Mouse (Mus musculus) hindbrain, embryonic 11.5 days (tissue): ENCODE measurements at regions not wholly inside any gene's neighbourhood (a gene's known extent, or its start where the extent isn't known, plus 50 kb on each side); places are given as distances from the start of the nearest gene placed in this dataset.
A peak's percentile ranks its signal among the peaks of the same experiment; 100 is the strongest.

Source experiments
- ATAC-seq: fragments of 200-750 bp; cut with Nextera tagmentation; 2 replicates; pipeline ENCODE4 v1.8.0; 2017; ENCODE audit warnings: mild to moderate bottlenecking, moderate TSS enrichment, moderate library complexity; ENCODE audit not compliant: low FRiP score
- DNase-seq: peaks from one replicate; pipeline ENCODE4 v3.0.0-alpha.2; 2015; ENCODE audit warnings: low spot score
- H3K27ac ChIP-seq: fragments of 300-500 bp; sonication (generic); 2 replicates; pipeline ENCODE4 v1.5.1; 2014; ENCODE audit warnings: mild to moderate bottlenecking, low read depth, low read length
- H3K27me3 ChIP-seq: fragments of 300-500 bp; sonication (generic); 2 replicates; pipeline ENCODE4 v1.6.1; 2014; ENCODE audit warnings: mild to moderate bottlenecking, low read length, moderate library complexity, mixed read lengths; ENCODE audit not compliant: control insufficient read depth, insufficient read depth
- H3K36me3 ChIP-seq: fragments of 300-500 bp; sonication (generic); 2 replicates; pipeline ENCODE4 v1.6.1; 2014; ENCODE audit warnings: mild to moderate bottlenecking, low read length, moderate library complexity, mixed read lengths; ENCODE audit not compliant: control insufficient read depth, insufficient read depth
- H3K4me1 ChIP-seq: fragments of 300-500 bp; sonication (generic); replicated peaks from 2 replicates; pipeline ENCODE4 v1.6.1; 2014; ENCODE audit warnings: low read length, mixed read lengths; ENCODE audit not compliant: control insufficient read depth, insufficient read depth
- H3K4me2 ChIP-seq: fragments of 300-500 bp; sonication (generic); replicated peaks from 2 replicates; pipeline ENCODE4 v1.6.1; 2014; ENCODE audit warnings: mild to moderate bottlenecking, low read depth, low read length
- H3K4me3 ChIP-seq: fragments of 300-500 bp; sonication (generic); 2 replicates; pipeline ENCODE4 v1.5.1; 2014; ENCODE audit warnings: low read depth, low read length
- H3K9ac ChIP-seq: fragments of 300-500 bp; sonication (generic); 2 replicates; pipeline ENCODE4 v1.6.1; 2014; ENCODE audit warnings: low read depth, low read length
- H3K9me3 ChIP-seq: fragments of 300-500 bp; sonication (generic); 2 replicates; pipeline ENCODE4 v1.6.1; 2016; ENCODE audit warnings: low read length; ENCODE audit not compliant: control insufficient read depth
- WGBS: fragments of 180-500 bp; shearing (Covaris S2); extraction: QIAGEN DNeasy Blood & Tissue Kit; methylation state at CpG from one replicate; pipeline ENCODE4 v1.1.7; 2014; 5-methylcytosine and 5-hydroxymethylcytosine counted together

DNA sequence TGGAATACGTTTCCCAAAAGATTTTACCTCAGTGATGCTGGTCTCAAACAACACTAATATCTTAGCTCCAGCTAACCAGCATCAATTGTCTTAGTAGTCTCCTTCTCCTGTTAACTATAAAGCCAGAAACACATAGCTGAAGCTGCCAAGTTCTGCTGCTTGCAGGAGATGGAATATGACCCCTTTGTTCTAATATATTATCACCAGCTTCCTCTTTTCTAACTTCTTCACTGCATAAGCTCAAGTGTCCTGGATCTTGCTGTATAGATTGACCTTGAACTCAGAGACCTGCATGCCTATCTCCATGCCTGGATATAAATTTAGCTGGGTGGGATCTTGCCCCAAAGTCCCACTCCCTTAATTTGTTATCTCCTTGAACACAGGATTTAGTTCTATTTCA, 94.8 kb downstream of the Rbm46 start:
- H3K4me1 ChIP-seq = no peaks in the 10 kb centered on the region
- H3K4me2 ChIP-seq = no peak overlapping the region
- H3K4me3 ChIP-seq = no peak overlapping the region
- no peak overlapping the region for H3K9ac ChIP-seq
- no peaks in the 10 kb centered on the region for H3K36me3 ChIP-seq
- ATAC-seq (no peak), DNase-seq (no peak)
- H3K27ac ChIP-seq = no peak overlapping the region
- no peaks in the 10 kb centered on the region for H3K27me3 ChIP-seq
- no peaks in the 10 kb centered on the region for H3K9me3 ChIP-seq
- WGBS = 83% methylated on average over 1 of the region's 1 CpGs

- H3K9ac ChIP-seq = no peak overlapping the region
- 95% methylated on average over 8 of the region's 8 CpGs for WGBS
- no peaks in the 10 kb centered on the region for H3K4me1 ChIP-seq
- H3K9me3 ChIP-seq = no peaks in the 10 kb centered on the region
- no peak for DNase-seq
- no peaks in the 10 kb centered on the region for H3K36me3 ChIP-seq
- no peak for ATAC-seq
- H3K4me2 ChIP-seq = no peak overlapping the region
- no peak overlapping the region for H3K4me3 ChIP-seq
- no peak overlapping the region for H3K27ac ChIP-seq
- no peaks in the 10 kb centered on the region for H3K27me3 ChIP-seq
Observed at GRCm38 (mm10) chr3:82770512-82771270, 105.6 kb downstream of the Rbm46 start.

DNA sequence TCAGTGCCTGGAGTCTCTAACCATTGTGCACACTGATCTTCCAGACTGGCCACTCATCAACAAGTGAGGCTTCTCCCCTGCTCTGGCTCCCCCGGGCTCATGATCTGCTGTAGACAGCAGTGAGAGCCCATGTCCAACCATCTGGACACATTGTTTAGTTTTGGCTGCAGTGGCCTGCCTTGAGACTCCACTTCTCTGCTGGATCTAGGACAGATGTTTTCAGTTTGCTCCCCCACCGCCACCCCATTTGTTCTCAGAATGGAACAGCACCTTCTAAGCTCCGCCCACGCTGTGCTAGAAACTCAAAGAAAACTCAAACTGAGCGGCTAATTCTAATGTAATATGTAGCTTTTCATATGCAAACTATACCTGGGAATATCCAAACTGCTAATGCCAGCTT, 108.8 kb downstream of the Rbm46 start:
- ATAC-seq = no peak

GRCm38 (mm10) chr3:82759946-82760345, 116.3 kb downstream of the Rbm46 start:
- Histone ChIP-seq H3K9ac (no peak overlapping the region), H3K4me1 (no peaks in the 10 kb centered on the region), H3K4me2 (no peak overlapping the region), H3K27ac (no peak overlapping the region), H3K4me3 (no peak overlapping the region), H3K27me3 (no peaks in the 10 kb centered on the region), H3K9me3 (no peaks in the 10 kb centered on the region), H3K36me3 (no peaks in the 10 kb centered on the region)
- ATAC-seq (no peak), DNase-seq (no peak)
- 84% methylated on average over 2 of the region's 2 CpGs for WGBS

More for the DNA sequence above, 108.8 kb downstream of the Rbm46 start:
- Histone ChIP-seq H3K27me3 (no peaks in the 10 kb centered on the region), H3K9ac (no peak overlapping the region), H3K27ac (no peak overlapping the region), H3K9me3 (no peaks in the 10 kb centered on the region), H3K4me1 (no peaks in the 10 kb centered on the region), H3K4me2 (no peak overlapping the region), H3K36me3 (no peaks in the 10 kb centered on the region), H3K4me3 (no peak overlapping the region)
- 57% methylated on average over 5 of the region's 5 CpGs for WGBS
- DNase-seq = no peak

- Histone ChIP-seq H3K27ac (no peak overlapping the region), H3K4me2 (no peak overlapping the region), H3K36me3 (no peaks in the 10 kb centered on the region), H3K4me1 (no peaks in the 10 kb centered on the region), H3K4me3 (no peak overlapping the region), H3K27me3 (no peaks in the 10 kb centered on the region), H3K9me3 (no peaks in the 10 kb centered on the region), H3K9ac (no peak overlapping the region)
- no peak for DNase-seq
- no peak for ATAC-seq
- 86% methylated on average over 1 of the region's 1 CpGs for WGBS
Observed at GRCm38 (mm10) chr3:82758967-82759366, 117.3 kb downstream of the Rbm46 start.

- Histone ChIP-seq H3K27ac (no peak overlapping the region), H3K27me3 (no peaks in the 10 kb centered on the region), H3K4me2 (no peak overlapping the region), H3K4me1 (no peaks in the 10 kb centered on the region), H3K9me3 (no peaks in the 10 kb centered on the region), H3K36me3 (no peaks in the 10 kb centered on the region), H3K4me3 (no peak overlapping the region), H3K9ac (no peak overlapping the region)
- DNase-seq (peak; percentile 78), ATAC-seq (no peak)
- 32% methylated on average over 3 of the region's 3 CpGs for WGBS
Observed at GRCm38 (mm10) chr3:82725546-82725945, 150.7 kb downstream of the Rbm46 start.

DNA sequence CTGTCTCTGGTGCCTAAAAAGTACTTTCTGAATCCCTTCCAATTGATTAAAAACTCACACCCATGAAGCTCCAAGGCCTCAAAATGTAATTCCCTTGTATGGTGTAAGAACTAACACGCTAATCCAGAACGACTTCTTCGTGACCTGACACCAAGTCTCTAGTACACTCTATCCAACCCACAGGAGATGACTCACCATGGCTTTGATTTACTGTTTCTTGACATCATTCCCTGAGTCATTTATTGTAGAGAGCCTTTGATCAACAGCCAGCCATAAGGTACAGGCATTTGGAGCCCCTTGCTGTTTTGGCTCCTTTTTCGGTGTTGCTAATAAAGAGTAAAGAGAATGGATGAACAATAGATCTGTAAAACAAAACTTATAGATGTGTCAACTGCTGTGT, 159.7 kb upstream of the Npy2r start:
- Histone ChIP-seq H3K4me1 (no peaks in the 10 kb centered on the region), H3K4me3 (no peak overlapping the region), H3K36me3 (no peaks in the 10 kb centered on the region), H3K9ac (no peak overlapping the region), H3K9me3 (no peaks in the 10 kb centered on the region), H3K27ac (no peak overlapping the region), H3K27me3 (no peaks in the 10 kb centered on the region), H3K4me2 (no peak overlapping the region)
- ATAC-seq (no peak), DNase-seq (no peak)
- 90% methylated on average over 4 of the region's 4 CpGs for WGBS

GRCm38 (mm10) chr3:82692131-82692530, 144.2 kb upstream of the Npy2r start:
- Histone ChIP-seq H3K27me3 (no peaks in the 10 kb centered on the region), H3K4me3 (no peak overlapping the region), H3K27ac (no peak overlapping the region), H3K9me3 (no peaks in the 10 kb centered on the region), H3K36me3 (no peaks in the 10 kb centered on the region), H3K4me1 (no peaks in the 10 kb centered on the region), H3K4me2 (no peak overlapping the region), H3K9ac (no peak overlapping the region)
- WGBS = 93% methylated on average over 2 of the region's 2 CpGs
- DNase-seq = no peak
- ATAC-seq = no peak

- ATAC-seq (peak; percentile 47), DNase-seq (no peak)
- Histone ChIP-seq H3K27ac (no peak overlapping the region), H3K9ac (no peak overlapping the region), H3K9me3 (no peaks in the 10 kb centered on the region), H3K4me1 (no peaks in the 10 kb centered on the region), H3K4me2 (no peak overlapping the region), H3K27me3 (no peaks in the 10 kb centered on the region), H3K4me3 (no peak overlapping the region), H3K36me3 (no peaks in the 10 kb centered on the region)
- WGBS = 78% methylated on average over 8 of the region's 8 CpGs
Observed at GRCm38 (mm10) chr3:82656159-82656874, 108.4 kb upstream of the Npy2r start.
